Mouse (Mus musculus) brain, embryonic 14.5 days (tissue): ENCODE data around the gene Wrap53.
"Not testable (repeated sequence)": the region's sequence is repeated elsewhere in the genome, so short reads cannot be mapped to it uniquely, and the experiment has no call there.

Source experiments
- CTCF ChIP-seq: fragments of 200-500 bp; IDR thresholded peaks from 2 replicates; pipeline ENCODE4 v1.5.1; 2012; ENCODE audit warnings: inconsistent platforms, mild to moderate bottlenecking, moderate library complexity, borderline replicate concordance; ENCODE audit not compliant: insufficient read depth, insufficient read length; ENCODE audit errors: extremely low read depth
- POLR2A ChIP-seq: fragments of 200-500 bp; IDR thresholded peaks from 2 replicates; pipeline ENCODE4 v1.6.1; 2012; ENCODE audit warnings: mild to moderate bottlenecking, inconsistent platforms, borderline replicate concordance; ENCODE audit not compliant: poor library complexity, insufficient read depth, insufficient read length, severe bottlenecking; ENCODE audit errors: extremely low read depth

- TF ChIP-seq CTCF, POLR2A: not testable (repeated sequence)
These were observed 38.3 kb downstream of the Wrap53 start for GRCm38 (mm10) chr11:69541741-69542140.
